Mouse (Mus musculus) myocyte (in vitro differentiated cells): Measurements from ENCODE around the gene Disc1.

ENCODE experiments used
- CEBPB ChIP-seq: IDR thresholded peaks from 2 replicates; pipeline ENCODE4 v1.6.1; 2011; ENCODE audit warnings: mild to moderate bottlenecking, moderate library complexity; ENCODE audit not compliant: poor library complexity, insufficient read depth, severe bottlenecking
- MYOG ChIP-seq, 3 experiments: IDR thresholded peaks; one replicate each; pipeline ENCODE4 v1.6.1; 2011; ENCODE audit warnings: control low read depth in 2 of 3, low read depth in 2 of 3, mild to moderate bottlenecking in 2 of 3; ENCODE audit not compliant: insufficient read length in 2 of 3, control insufficient read depth in 1 of 3, insufficient read depth in 1 of 3
- POLR2AphosphoS2 ChIP-seq: IDR thresholded peaks from one replicate; pipeline ENCODE4 v1.6.1; 2011; ENCODE audit warnings: low read depth, control low read depth; ENCODE audit not compliant: insufficient read length
- TCF12 ChIP-seq: IDR thresholded peaks from one replicate; pipeline ENCODE4 v1.6.1; 2011; ENCODE audit warnings: mild to moderate bottlenecking, control low read depth; ENCODE audit not compliant: poor library complexity, insufficient read depth, severe bottlenecking

GRCm38 (mm10) chr8:125270292-125270691 lies 216.3 kb downstream of the Disc1 start:
- TF ChIP-seq TCF12 (no peak), POLR2AphosphoS2 (no peak), MYOG (IDR thresholded peaks at IDR 0.05; ENCODE audit: control insufficient read depth in 1 of 3, insufficient read depth in 1 of 3, insufficient read length in 2 of 3, low read depth in 2 of 3) (no peak), CEBPB (no peak)
